Mouse (Mus musculus) skeletal muscle tissue, adult 2 months (tissue): ENCODE data around the gene Ppp2r3a.

Source experiments
- DNase-seq: peaks from one replicate; pipeline ENCODE4 v3.0.0-alpha.2; 2012; ENCODE audit warnings: low read depth, low spot score

The Ppp2r3a gene

GRCm38 (mm10) chr9:101075091-101075581 is 176.5 kb downstream of the Ppp2r3a start:
- no peak for DNase-seq

GRCm38 (mm10) chr9:101074332-101075021 is 177.1 kb downstream of the Ppp2r3a start:
- DNase-seq, result peak; percentile 67

GRCm38 (mm10) chr9:101073987-101074331 is 177.6 kb downstream of the Ppp2r3a start, which contains the start of gene Msl2:
TSS of gene Msl2 (plus strand) at chr9:101074101.
- DNase-seq, result no peak

- DNase-seq, result peak; percentile 100
Observed at GRCm38 (mm10) chr9:101073041-101073986, 178.3 kb downstream of the Ppp2r3a start.

- DNase-seq, result no peak
Observed at GRCm38 (mm10) chr9:101072506-101072905, 179.1 kb downstream of the Ppp2r3a start.

GRCm38 (mm10) chr9:101069781-101070180 is 181.8 kb downstream of the Ppp2r3a start:
- no peak for DNase-seq

- DNase-seq, result no peak
Observed at GRCm38 (mm10) chr9:101065076-101065602, 186.5 kb downstream of the Ppp2r3a start.

- no peak for DNase-seq
Observed at GRCm38 (mm10) chr9:101062253-101062780, 189.3 kb downstream of the Ppp2r3a start.

GRCm38 (mm10) chr9:101061035-101061434 is 190.6 kb downstream of the Ppp2r3a start:
- DNase-seq, result no peak

GRCm38 (mm10) chr9:101057156-101057555 is 194.4 kb downstream of the Ppp2r3a start:
- no peak for DNase-seq
